Mouse (Mus musculus) bone marrow, adult 2 months (tissue): ENCODE measurements around the gene Folr1. TPM values are rescaled to one million over a fixed set of nuclear protein-coding genes. Genes with fewer than 3 reads are reported as not detected.

ENCODE experiments used
- H3K27ac ChIP-seq: fragments of 200-500 bp; 2 replicates; pipeline ENCODE4 v1.5.1; 2012; ENCODE audit warnings: low read depth, mild to moderate bottlenecking, control low read depth, inconsistent platforms, low read length; ENCODE audit not compliant: control insufficient read depth, poor library complexity, insufficient read depth
- H3K4me1 ChIP-seq: fragments of 200-500 bp; 2 replicates; pipeline ENCODE4 v1.6.1; 2011; ENCODE audit warnings: low read length; ENCODE audit not compliant: control insufficient read depth, insufficient read depth
- H3K4me3 ChIP-seq: fragments of 200-500 bp; replicated peaks from 2 replicates; pipeline ENCODE3; 2011; ENCODE audit warnings: mild to moderate bottlenecking, low read depth, low read length, control low read depth; ENCODE audit not compliant: control insufficient read depth
- CTCF ChIP-seq: fragments of 200-500 bp; IDR thresholded peaks from 2 replicates; pipeline ENCODE4 v1.5.1; 2011; ENCODE audit warnings: low read length, control low read depth; ENCODE audit not compliant: control insufficient read depth, insufficient read depth
- POLR2A ChIP-seq: fragments of 200-500 bp; IDR thresholded peaks from 2 replicates; pipeline ENCODE4 v1.6.1; 2011; ENCODE audit warnings: low read depth, mild to moderate bottlenecking, control low read depth, low read length, borderline replicate concordance; ENCODE audit not compliant: control insufficient read depth
- WGBS: fragments of 180-500 bp; shearing (Covaris S2); methylation state at CpG from one replicate; pipeline ENCODE4 v1.1.7; 2018; 5-methylcytosine and 5-hydroxymethylcytosine counted together
- polyA plus RNA-seq: library from polyadenylated mRNA; stranded (reverse); fragments of >200 nt; gene quantifications from 2 replicates; pipeline ENCODE4 v1.2.4, GENCODE M21; 2011; ENCODE audit warnings: low replicate concordance; ENCODE audit not compliant: missing spikeins, insufficient read depth, insufficient read length

Folr1 gene
- polyA plus RNA-seq, 1 experiment: 6.8 TPM

DNA sequence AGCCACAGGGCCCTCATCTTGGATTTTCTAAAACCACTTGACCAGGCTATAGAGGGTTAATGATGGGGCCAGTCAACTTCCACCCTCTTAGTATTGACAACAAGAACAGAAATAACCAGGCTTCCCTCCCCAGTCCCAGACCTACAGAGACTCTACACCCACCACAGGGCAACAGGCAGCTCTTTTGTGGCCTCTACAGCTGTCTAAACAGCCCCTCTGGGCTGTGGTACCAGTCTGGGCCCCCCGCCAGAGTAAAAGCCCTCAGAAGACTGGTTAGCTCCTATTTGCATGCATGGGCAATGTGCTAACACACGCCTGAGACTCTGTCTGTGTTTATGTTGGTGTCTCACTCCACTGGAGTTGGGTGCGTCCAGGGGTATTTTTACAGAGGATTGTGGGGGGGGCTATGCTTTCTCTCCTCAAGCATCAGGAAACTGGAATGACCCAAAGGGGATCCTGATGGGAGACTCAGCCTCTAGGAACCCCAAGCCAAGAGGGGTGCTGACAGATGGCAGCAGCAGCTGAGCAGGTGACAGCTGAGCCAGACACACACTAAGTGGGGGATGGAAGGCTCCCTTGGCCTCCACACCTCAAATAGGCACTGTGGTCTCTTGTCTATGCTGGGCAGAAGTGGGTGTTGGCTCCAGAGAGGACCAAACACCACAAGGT is 36.5 kb downstream of the Folr1 start:
- Histone ChIP-seq H3K27ac (no peak overlapping the region), H3K4me3 (no peak overlapping the region), H3K4me1 (no peaks in the 10 kb centered on the region)
- WGBS: 72% methylated on average over 3 of the region's 3 CpGs
- no peak for TF ChIP-seq POLR2A
- TF ChIP-seq CTCF: no peak

DNA sequence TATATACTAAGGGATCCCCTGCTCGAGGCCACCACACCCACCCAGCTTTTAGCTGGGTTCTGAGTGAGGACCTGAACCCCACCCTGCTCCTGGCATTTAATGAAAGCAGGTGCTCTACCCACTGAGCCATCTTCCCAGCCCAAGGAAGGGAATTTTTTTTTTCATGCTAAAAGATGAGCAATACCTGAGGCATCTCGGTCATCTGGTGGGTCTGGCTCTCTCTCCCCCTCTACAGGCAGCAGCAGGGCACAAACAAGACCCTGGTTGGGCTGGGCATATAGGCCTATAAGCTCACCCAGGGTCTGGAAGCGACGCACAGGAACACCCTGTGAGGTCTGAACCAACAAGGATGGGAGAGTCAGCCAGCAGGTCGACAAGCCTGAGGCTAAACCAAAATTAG is 37.2 kb downstream of the Folr1 start:
- no peak overlapping the region for H3K27ac ChIP-seq
- H3K4me3 ChIP-seq: no peak overlapping the region
- no peak for TF ChIP-seq POLR2A
- TF ChIP-seq CTCF: no peak
- 78% methylated on average over 5 of the region's 5 CpGs for WGBS
- H3K4me1 ChIP-seq: no peaks in the 10 kb centered on the region

DNA sequence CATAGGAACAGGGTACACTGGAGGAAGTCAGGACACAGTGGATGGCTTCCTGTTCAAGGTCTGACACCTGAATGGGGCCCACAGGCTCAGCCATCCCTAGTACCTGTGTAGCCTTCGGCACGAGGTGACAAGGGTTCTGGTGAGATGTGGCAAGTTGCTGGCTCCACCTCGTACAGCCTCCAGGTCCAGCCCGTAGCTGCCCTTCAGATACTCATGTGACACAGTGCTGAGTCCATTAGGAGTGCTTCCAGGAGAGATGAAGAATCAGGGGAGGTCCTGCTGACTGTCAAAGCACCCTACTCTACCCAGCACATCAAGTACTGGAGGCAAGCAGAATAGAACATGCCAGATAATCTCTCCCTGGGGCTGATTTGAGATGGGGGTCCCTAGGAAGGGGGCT is 38.2 kb downstream of the Folr1 start:
- Histone ChIP-seq H3K4me3 (no peak overlapping the region), H3K27ac (no peak overlapping the region), H3K4me1 (no peaks in the 10 kb centered on the region)
- 78% methylated on average over 4 of the region's 4 CpGs for WGBS
- TF ChIP-seq CTCF (no peak), POLR2A (no peak)

DNA sequence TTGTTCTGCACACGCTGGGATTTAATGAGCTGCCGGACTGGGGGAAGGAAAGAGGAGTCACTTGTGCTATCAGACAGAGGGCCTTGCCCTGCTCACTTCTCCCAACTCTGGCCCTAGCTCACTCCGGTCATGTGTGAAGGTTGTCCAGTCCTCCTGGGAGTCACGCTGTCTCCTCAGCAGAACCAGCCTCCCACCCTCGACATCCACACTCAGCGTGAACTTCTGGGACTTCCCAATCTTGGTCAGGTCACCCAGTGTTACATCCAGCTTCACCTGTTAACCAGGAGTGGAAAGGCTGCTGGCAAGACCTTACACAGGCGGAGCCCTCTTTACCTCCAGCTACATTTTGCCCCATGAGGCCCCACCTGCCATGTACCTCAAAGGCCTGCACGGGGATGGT is 39.2 kb downstream of the Folr1 start:
- no peak overlapping the region for H3K4me3 ChIP-seq
- H3K4me1 ChIP-seq: no peaks in the 10 kb centered on the region
- no peak overlapping the region for H3K27ac ChIP-seq
- TF ChIP-seq POLR2A: no peak
- TF ChIP-seq CTCF: no peak
- WGBS: 86% methylated on average over 8 of the region's 8 CpGs

DNA sequence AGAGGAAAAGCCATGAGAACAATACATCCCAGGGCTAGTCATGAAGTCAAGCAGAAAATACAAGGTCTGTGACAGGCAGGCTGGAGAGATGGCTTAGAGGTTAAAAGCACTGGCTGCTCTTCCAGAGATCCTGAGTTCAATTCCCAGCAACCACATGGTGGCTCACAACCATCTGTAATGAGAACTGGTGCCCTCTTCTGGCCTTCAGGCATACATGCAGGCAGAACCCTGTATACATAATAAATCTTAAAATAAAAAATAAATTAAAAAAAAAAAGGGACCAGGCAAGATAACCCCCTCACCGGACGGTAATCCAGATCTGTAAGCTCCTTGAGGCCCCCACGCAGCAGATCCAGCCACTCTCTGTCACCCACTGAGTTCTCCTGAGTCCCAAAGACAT is 40.2 kb downstream of the Folr1 start:
- TF ChIP-seq CTCF: no peak
- TF ChIP-seq POLR2A: no peak
- 92% methylated on average over 3 of the region's 3 CpGs for whole genome bisulfite sequencing
- H3K27ac ChIP-seq: no peak overlapping the region
- H3K4me3 ChIP-seq: no peak overlapping the region
- no peaks in the 10 kb centered on the region for H3K4me1 ChIP-seq

DNA sequence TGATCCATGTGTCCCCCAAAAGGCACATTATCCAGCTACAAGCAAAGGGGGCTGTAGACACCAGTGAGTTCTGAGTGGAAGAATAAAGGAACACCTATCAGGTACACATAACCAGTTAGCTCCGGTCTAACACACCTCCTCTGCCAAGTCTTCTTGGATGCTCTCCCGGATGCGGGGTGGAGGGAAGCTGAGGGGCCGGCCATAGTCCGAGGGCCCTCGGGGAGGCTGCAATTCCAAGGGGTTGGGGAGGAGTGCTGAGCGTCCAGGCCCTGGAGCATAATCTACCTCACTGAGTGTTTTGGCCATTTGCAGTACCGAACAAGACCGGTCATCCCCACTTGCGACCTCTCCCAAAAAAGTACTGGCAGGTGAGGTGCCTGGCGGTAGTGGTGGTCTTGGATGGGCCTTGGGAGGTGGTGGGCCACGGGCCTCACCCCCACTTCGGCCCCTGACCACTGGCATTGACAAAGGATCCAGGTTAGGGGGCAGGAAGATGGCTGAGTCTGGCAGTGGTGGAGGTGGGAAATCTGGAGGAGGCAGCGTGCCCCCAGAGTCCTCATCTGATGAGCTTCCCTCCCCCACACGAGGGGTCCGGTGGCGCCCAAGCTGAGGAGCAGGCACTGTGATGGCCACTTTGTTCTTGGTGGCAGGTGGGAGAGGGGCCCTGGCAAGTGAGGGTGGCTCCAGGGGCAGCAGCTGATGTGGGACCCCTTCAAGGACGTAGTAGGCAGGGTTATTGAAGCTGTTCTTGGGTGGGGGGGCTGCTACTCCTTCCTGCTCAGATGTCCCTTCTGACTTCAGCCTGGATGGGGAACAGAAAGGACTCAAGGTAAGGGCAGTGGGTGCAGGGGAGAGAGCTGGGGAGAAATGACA is 46.6 kb downstream of the Folr1 start:
- no peak overlapping the region for H3K27ac ChIP-seq
- H3K4me1 ChIP-seq: no peaks in the 10 kb centered on the region
- H3K4me3 ChIP-seq: no peak overlapping the region
- TF ChIP-seq CTCF (no peak), POLR2A (no peak)
- WGBS: 92% methylated on average over 18 of the region's 18 CpGs

DNA sequence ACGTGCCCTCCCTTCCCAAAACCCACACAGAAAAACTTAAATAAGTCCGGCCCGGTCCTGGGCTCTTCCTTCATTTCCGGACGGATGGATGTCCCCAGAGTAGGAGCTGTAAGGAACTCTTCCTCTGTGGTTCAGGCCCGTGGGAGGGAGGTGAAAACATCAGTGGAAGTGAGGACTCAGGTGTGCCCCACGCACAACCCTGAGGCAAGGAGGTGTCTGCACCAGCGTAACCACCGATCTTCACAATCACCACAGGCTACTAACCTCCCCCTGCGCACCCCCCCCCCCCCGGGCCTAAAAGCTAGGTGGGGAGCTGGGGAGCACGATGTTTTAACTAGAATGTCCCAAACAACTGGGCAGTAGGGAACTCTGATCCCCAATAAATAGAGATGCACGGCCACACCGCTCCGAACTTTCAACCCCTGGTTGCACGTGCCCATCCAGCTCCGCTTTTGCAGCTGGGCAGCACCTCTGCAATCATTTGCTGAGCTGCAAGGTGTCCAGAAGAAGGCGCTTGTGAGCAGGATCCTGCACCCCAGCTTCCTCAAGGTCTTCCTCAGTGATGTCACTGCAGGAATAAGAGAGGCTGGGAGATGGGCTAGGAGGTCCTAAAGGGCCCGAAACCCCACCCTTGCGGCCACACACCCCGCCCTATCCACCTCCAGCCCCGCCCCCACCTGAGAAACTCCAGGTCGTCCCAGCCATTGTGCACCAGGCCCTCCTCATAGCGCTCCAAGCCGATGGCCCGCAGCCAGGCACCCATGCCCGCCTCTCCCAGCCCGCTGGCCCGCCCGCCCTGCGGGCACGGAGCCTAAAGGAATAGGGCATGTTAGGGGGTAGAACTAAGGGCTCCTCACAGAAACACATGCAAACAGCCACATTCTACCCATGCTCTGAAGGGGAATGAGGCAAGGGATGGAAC is 47.5 kb downstream of the Folr1 start:
- no peaks in the 10 kb centered on the region for H3K4me1 ChIP-seq
- H3K4me3 ChIP-seq: no peak overlapping the region
- 72% methylated on average over 32 of the region's 32 CpGs for WGBS
- 0 out of 2 replicates have a peak, but pooled peaks have one; percentile 13 for TF ChIP-seq CTCF
- no peak for TF ChIP-seq POLR2A
- no peak overlapping the region for H3K27ac ChIP-seq

DNA sequence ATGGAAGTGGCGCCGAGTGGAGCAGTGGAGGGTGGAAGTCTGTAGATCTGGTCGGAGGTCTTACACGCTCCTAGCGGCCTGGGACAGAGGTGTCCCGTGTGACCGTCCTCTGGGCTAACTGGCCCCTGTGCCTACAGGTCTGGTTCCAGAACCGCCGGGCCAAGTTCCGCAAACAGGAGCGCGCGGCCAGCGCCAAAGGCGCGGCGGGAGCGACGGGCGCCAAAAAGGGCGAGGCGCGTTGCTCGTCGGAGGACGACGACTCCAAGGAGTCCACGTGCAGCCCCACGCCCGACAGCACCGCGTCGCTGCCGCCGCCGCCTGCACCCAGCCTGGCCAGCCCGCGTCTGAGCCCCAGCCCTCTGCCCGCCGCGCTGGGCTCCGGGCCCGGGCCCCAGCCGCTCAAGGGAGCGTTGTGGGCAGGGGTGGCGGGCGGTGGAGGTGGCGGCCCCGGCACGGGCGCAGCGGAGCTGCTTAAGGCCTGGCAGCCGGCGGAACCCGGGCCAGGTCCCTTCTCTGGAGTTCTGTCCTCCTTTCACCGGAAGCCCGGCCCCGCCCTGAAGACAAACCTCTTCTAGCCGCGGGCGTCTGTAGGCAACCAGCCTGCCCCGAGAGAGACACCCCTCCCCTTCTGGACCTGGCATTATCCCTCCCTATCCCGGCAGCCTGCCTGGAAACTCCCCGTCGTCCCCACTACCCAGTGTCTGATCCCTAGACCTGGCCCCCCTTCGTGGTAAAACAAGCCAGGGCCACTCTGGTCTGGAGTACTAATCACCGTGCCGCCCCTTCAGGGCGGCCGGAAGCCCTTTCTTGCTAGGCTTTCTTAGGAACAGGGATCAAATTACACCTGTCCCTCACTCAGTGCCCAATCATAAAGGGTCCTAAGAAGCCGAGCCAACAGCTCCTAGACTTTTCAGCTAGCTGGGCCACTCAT is 48.8 kb downstream of the Folr1 start:
- TF ChIP-seq CTCF: no peak
- no peak for TF ChIP-seq POLR2A
- 3% methylated on average over 71 of the region's 71 CpGs for WGBS
- Histone ChIP-seq H3K4me1 (no peaks in the 10 kb centered on the region), H3K4me3 (no peak overlapping the region), H3K27ac (no peak overlapping the region)
